Mouse (Mus musculus): ENCODE results near the gene Zfp668. TPM values are rescaled to one million over a fixed set of nuclear protein-coding genes. Genes with fewer than 3 reads are reported as not detected.

Gene Zfp668
- total and polyA plus RNA-seq, 2 experiments from 2014 or later = 29.7 to 31.0 TPM

GRCm38 (mm10) chr7:127908656-127909055, 32.0 kb upstream of the Zfp668 start:
- peaks cover 27% of the 10 kb centered on the region for H3K36me3 ChIP-seq (ENCODE audit: insufficient read depth, low read length)
- H3K9me3 ChIP-seq (ENCODE audit: low read length) = no peaks in the 10 kb centered on the region
- H3K9ac ChIP-seq (replicated peaks; ENCODE audit: low read length, poor library complexity, severe bottlenecking) = no peak overlapping the region
- no peaks in the 10 kb centered on the region for H3K27me3 ChIP-seq (ENCODE audit: insufficient read depth, low read length)
- H3K4me2 ChIP-seq (ENCODE audit: low read depth, low read length, poor library complexity, severe bottlenecking) = no peak overlapping the region
- 90% methylated on average over 4 of the region's 4 CpGs for WGBS
- no peak overlapping the region for H3K27ac ChIP-seq (ENCODE audit: low read depth, low read length)
- TF ChIP-seq CTCF (IDR thresholded peaks at IDR 0.05) = no peak
- DNase-seq (ENCODE audit: low spot score) (no peak), ATAC-seq (ENCODE audit: low FRiP score) (no peak)
- no peak overlapping the region for H3K4me3 ChIP-seq (ENCODE audit: low read depth, low read length)
- H3K4me1 ChIP-seq (ENCODE audit: insufficient read depth, low read length) = peaks cover 12% of the 10 kb centered on the region; the same call in 1 of the 2 replicates

- H3K27ac ChIP-seq (ENCODE audit: low read depth, low read length) = no peak overlapping the region
- no peak overlapping the region for H3K4me3 ChIP-seq (ENCODE audit: low read depth, low read length)
- H3K4me2 ChIP-seq (ENCODE audit: low read depth, low read length, poor library complexity, severe bottlenecking) = no peak overlapping the region
- peaks cover 12% of the 10 kb centered on the region; the same call in 1 of the 2 replicates for H3K4me1 ChIP-seq (ENCODE audit: insufficient read depth, low read length)
- DNase-seq (ENCODE audit: low spot score) = no peak
- TF ChIP-seq CTCF (IDR thresholded peaks at IDR 0.05) = no peak
- H3K9me3 ChIP-seq (ENCODE audit: low read length) = no peaks in the 10 kb centered on the region
- no peak for ATAC-seq (ENCODE audit: low FRiP score)
- H3K27me3 ChIP-seq (ENCODE audit: insufficient read depth, low read length) = no peaks in the 10 kb centered on the region
- no peak overlapping the region for H3K9ac ChIP-seq (replicated peaks; ENCODE audit: low read length, poor library complexity, severe bottlenecking)
- 96% methylated on average over 12 of the region's 12 CpGs for WGBS
- H3K36me3 ChIP-seq (ENCODE audit: insufficient read depth, low read length) = peaks cover 27% of the 10 kb centered on the region
These were observed 31.3 kb upstream of the Zfp668 start for GRCm38 (mm10) chr7:127907939-127908338.

DNA sequence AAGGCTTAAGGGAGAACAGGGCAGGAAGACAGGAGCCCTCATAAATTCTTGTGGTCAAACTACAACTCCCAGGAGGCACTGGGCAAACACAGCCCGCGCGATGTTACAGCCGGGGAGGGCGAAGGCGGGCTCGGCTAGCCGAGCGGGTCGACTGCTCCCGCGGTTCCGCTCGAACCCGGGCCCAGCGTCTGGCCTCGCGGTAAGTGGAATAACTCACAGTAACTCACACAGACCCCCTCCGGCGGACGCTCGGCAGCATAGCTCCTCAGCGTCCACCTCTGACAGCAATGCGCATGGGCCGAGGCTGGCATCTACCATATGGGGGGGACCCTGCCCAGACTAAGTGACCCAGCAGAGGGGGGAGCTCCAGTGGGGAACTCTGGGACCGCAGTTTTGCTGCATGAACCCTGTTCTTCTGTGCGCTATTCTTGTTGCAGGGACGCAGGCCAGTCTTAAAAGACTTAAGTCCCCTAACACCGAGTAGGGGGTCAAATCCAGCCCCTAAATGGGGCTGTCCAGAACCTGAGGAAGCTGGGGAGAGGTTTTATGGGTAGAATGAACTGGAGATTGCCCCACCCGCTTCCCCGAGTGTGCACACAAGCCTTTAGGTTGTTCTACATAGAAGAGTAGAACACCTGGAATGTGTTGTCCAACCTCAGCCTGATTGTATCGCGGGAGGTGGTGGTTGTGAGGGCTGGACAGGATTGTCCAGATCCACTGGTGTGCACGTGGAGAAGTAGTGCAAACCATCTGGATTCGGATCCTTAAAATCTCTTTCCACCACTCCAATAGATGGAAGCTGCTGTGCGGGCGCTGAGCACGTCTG, 27.6 kb upstream of the Zfp668 start, which contains the start of gene Bckdk:
Gene Bckdk, plus strand, starts transcription at position 112 of the 826 bp plus-strand sequence.
- Histone ChIP-seq H3K4me1 (ENCODE audit: insufficient read depth, low read length) (peaks cover 12% of the 10 kb centered on the region; the same call in 1 of the 2 replicates), H3K36me3 (ENCODE audit: insufficient read depth, low read length) (peaks cover 22% of the 10 kb centered on the region), H3K4me3 (ENCODE audit: low read depth, low read length) (peak within 1 kb of the TSS; percentile 56), H3K4me2 (ENCODE audit: low read depth, low read length, poor library complexity, severe bottlenecking) (peak within 1 kb of the TSS; percentile 91), H3K27me3 (ENCODE audit: insufficient read depth, low read length) (no peaks in the 10 kb centered on the region), H3K9me3 (ENCODE audit: low read length) (no peaks in the 10 kb centered on the region), H3K9ac (replicated peaks; ENCODE audit: low read length, poor library complexity, severe bottlenecking) (peak within 1 kb of the TSS; percentile 89), H3K27ac (ENCODE audit: low read depth, low read length) (peak within 1 kb of the TSS; percentile 83)
- TF ChIP-seq CTCF (IDR thresholded peaks at IDR 0.05) = peak; percentile 30
- peak; percentile 90 for ATAC-seq (ENCODE audit: low FRiP score)
- WGBS = 8% methylated on average over 38 of the region's 38 CpGs
- DNase-seq (ENCODE audit: low spot score) = peak; percentile 92

DNA sequence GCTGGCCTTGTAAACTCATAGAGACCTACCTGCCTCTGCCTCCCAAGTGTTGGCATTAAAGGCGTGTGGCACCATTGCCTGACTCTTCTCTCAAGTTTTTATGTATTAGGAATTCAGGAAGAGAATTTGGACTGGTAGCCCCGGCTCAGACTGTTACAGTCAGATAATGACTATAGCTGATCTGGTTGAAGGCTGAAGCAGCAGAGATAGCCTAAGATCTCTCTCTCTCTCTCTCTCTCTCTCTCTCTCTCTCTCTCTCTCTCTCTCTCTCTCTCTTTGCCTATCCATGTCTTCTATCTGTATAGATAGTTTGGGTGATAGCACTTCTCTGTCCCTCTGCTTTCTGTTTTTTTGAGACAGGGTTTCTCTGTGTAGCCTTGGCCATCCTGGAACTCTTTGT, 25.1 kb upstream of the Zfp668 start:
- Histone ChIP-seq H3K4me2 (ENCODE audit: low read depth, low read length, poor library complexity, severe bottlenecking) (no peak overlapping the region), H3K4me1 (ENCODE audit: insufficient read depth, low read length) (peaks cover 12% of the 10 kb centered on the region; the same call in 1 of the 2 replicates), H3K9me3 (ENCODE audit: low read length) (no peaks in the 10 kb centered on the region), H3K9ac (replicated peaks; ENCODE audit: low read length, poor library complexity, severe bottlenecking) (no peak overlapping the region), H3K36me3 (ENCODE audit: insufficient read depth, low read length) (peaks cover 8% of the 10 kb centered on the region; the same call in 1 of the 2 replicates), H3K27ac (ENCODE audit: low read depth, low read length) (no peak overlapping the region), H3K27me3 (ENCODE audit: insufficient read depth, low read length) (no peaks in the 10 kb centered on the region), H3K4me3 (ENCODE audit: low read depth, low read length) (no peak overlapping the region)
- DNase-seq (ENCODE audit: low spot score) = no peak
- ATAC-seq (ENCODE audit: low FRiP score) = no peak
- 85% methylated on average over 2 of the region's 2 CpGs for WGBS
- TF ChIP-seq CTCF (IDR thresholded peaks at IDR 0.05) = no peak

DNA sequence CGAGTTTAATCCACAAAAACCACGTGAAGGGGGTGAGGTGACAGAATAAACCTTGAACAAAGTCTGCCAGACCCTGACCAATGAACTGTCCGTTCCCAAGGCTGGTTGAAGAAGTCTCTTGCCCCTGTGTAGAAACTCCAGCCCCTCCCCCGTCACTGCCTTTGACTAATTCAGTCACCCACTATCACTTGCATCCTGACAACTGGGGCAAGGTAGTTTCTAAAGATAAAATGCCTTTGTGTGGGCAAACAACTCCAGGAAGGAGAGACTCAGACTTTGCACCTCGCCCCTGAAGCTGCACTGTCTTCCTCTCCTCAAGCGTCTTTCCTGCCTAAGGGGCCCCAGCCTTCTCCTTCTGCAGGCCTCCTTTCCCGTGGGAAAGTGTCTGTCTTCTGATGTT, 23.4 kb upstream of the Zfp668 start:
- ATAC-seq (ENCODE audit: low FRiP score) = no peak
- H3K9ac ChIP-seq (replicated peaks; ENCODE audit: low read length, poor library complexity, severe bottlenecking) = no peak overlapping the region
- no peaks in the 10 kb centered on the region for H3K27me3 ChIP-seq (ENCODE audit: insufficient read depth, low read length)
- 48% methylated on average over 7 of the region's 7 CpGs for WGBS
- H3K4me2 ChIP-seq (ENCODE audit: low read depth, low read length, poor library complexity, severe bottlenecking) = no peak overlapping the region
- no peak for DNase-seq (ENCODE audit: low spot score)
- TF ChIP-seq CTCF (IDR thresholded peaks at IDR 0.05) = no peak
- H3K27ac ChIP-seq (ENCODE audit: low read depth, low read length) = no peak overlapping the region
- H3K36me3 ChIP-seq (ENCODE audit: insufficient read depth, low read length) = no peaks in the 10 kb centered on the region
- H3K9me3 ChIP-seq (ENCODE audit: low read length) = no peaks in the 10 kb centered on the region
- H3K4me1 ChIP-seq (ENCODE audit: insufficient read depth, low read length) = peaks cover 8% of the 10 kb centered on the region; the same call in 1 of the 2 replicates
- H3K4me3 ChIP-seq (ENCODE audit: low read depth, low read length) = no peak overlapping the region
